Mouse (Mus musculus) left cerebral cortex, postnatal 14 days (tissue): ENCODE data around the gene Hhatl. TPM values are rescaled to one million over a fixed set of nuclear protein-coding genes. Genes with fewer than 3 reads are reported as not detected.

Experiments
- DNase-seq, 2 experiments: peaks; one replicate each; pipeline ENCODE4 v3.0.0; 2021 to 2022; ENCODE audit warnings: low spot score in 2 of 2, mixed read lengths in 1 of 2
- intact Hi-C: fragments of 180-260 bp; cut with DNase I; formaldehyde crosslinking; loops from one replicate; pipeline ENCODE4 v1.15.1; 2025
- long read RNA-seq, 2 experiments: library from polyadenylated mRNA; stranded (forward); transcript quantifications; one replicate each; pipeline ENCODE4 v2.0.0; 2021
- total RNA-seq, 2 experiments: library from RNA; stranded (reverse); gene quantifications; 2 replicates each; pipeline ENCODE4 v1.2.3; 2021

Gene Hhatl
- total RNA-seq, result 1 to 10 TPM; 8.3 to 8.7 TPM
- long read RNA-seq, experiment 1, transcript Hhatl-201 (12 exons, 1,870 nt), result major isoform, 6 of 18 reads
- long read RNA-seq, experiment 1, partial matches to known transcripts, result 3 of 18 reads
- long read RNA-seq, experiment 1, other reads (novel, unspliced or antisense), result 9 of 18 reads
- long read RNA-seq, experiment 2, partial matches to known transcripts, result 6 of 12 reads
- long read RNA-seq, experiment 2, other reads (novel, unspliced or antisense), result 4 of 12 reads

DNA sequence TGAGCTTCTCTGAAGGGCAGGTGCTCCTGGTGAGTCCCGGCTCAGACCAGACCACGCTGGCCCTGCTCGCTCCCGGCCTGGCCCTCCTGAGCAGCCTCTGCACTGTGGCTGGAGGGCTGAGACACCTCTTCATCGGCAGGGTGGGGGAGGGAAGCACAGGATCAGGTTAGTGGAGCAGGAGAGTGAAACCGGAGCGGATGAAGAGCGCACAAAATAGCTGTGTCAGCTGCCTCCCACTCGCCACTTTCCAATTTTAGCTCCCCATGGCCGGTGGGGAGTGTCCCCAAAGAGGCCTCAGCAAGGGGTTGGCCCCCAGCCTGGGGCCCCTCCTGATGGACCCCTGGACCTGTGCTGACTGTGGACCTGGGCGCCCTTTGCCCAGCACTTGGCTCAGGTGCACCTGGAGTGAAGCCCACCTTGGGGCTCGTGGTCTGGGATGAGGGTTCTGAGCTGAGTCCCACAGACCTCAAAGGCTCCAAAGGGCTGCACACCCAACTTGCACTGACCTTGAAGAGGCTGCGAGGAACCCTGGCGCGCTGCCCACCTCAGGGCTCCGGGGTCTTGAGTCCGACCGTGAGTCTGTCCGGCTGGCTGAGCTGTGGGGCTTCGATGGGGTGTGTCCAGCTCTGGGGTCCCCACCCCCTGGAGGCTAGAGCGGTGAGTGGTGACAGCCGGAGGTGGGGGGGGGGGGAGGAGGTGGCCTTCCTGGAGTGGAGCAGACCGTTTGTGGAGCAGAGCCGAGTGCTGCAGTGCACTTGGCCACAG, at the start of gene Hhatl:
Hhatl (minus strand) TSS at position 751 of the 765 bp plus-strand sequence.
- peak in 1 of 2 experiments; percentile 40 for DNase-seq
- intact Hi-C loops, result no loop called here

DNA sequence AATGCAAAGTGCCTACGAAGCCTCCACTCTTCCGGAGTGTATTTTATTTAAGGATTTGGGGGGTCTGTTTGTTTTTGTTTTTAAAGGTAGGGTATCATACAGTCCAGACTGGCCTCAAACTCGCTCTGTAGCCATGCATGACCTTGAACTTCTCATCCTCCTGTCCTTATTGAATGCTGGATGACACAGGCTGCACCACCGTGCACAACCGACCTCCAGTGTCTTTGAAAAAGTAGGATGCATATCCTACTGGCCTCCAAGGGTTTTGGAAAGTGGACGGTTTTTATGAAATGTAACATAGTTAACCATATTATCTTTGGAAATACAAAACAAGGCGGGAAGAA, 47.3 kb upstream of the Hhatl start:
- intact Hi-C loops, result no loop called here
- DNase-seq, result no peak

DNA sequence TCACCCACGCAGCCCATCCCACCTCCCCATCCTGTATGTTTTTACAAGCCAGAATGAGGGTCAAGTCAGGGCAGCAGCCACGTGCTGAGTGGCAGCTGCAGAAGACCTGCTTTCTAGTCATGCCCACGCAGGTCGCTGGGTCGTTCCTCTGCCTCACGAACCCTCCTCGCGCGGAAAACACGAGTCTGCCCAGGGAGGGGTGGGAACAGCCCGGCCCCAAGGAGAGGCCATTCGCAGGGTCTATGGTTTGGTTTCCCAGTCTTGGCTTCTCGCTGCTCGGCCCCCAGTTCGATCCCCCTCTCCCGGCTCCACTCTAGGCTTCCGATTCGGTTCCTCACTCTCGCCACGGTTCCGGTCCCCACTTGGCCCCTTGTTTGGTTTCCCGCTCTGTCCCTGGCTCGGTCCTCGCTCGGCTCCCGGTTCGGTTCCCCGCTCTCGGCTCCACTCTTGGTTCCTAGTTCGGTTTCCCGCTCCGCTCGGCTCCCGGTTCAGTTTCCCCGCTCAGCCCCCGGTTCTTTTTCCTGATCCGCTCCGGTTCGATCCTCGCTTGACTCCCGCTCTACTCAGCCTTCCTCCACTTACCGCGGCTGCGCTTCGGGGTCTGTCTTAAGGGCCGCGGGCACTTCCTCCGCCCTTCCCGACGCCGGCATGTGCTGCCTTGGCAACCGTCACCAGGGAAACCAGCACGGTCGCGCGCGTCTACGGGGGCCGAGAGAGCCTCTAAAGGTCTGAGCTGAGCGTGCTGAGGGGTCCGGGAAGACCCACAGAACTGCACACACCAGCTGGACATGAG, 46.7 kb upstream of the Hhatl start, which contains the start of gene Ccdc13:
Ccdc13 (minus strand) TSS at position 633 of the 793 bp plus-strand sequence.
- DNase-seq, result peak; percentile 88 to 91
- intact Hi-C loops, result no loop called here

DNA sequence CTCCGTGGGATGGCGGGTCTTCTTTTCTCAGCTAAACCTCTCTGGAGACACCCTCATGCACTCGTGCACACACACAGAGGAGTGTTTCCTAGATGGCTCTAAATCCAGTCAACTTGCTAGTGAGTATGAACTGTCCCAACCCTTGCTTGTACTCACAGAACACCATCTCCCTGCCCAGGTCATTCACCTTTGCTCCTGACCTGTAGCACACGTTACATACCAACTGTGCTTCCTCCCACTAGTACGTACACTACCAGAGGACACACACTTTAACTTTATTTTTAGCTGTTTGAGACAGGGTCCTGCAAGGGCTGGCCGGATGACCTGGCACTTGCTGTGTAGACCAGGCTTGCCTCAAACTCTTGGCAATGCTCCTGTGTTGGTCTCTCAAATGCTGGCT, 45.7 kb upstream of the Hhatl start:
- intact Hi-C loops, result no loop called here
- DNase-seq, result no peak

DNA sequence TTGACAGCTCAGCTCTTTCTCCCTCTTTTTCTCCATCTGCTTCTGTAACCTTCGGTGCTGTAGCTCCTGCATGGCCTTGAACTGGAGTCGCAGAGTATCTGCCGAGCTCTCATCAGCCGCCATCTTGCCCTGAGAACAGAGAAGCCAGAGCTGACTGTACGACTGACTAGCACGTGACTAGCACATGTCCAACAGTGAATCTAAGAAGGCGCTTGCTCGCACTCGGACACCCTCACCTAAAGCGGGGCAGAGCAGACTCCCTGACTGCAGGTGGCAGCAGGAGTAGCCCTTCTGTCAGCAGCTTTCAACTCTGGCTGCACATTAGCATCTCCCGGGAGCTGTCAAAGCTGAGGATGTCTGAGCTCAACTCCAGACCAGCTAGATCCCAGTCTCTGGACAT, 41.5 kb upstream of the Hhatl start:
- DNase-seq, result no peak
- intact Hi-C loops, result loop anchor here (5.0 kb wide), 1 partner anchor 43 kb away; no protein-coding TSS in a partner anchor

DNA sequence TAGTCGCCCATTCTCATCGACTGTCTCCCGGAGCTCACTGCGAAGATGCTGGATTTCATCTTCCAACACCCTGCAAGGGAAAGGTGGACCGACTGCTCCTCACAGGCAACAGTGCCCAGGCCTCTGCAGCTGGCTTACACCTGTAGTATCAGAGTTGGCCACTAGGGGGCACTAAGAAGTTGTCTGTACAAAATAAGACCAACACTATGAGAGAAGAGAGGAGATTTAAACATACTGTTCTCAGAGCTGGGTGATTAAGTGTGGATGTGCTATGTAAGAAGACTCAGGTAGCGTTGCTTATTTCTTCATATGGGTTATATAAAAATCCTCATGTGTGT, 38.6 kb upstream of the Hhatl start:
- intact Hi-C loops, result loop anchor here (2.0 to 5.0 kb wide), 2 partner anchors 46 to 72 kb away; partner anchors contain the start of gene Zfp651
- peak; percentile 91 to 94 for DNase-seq

DNA sequence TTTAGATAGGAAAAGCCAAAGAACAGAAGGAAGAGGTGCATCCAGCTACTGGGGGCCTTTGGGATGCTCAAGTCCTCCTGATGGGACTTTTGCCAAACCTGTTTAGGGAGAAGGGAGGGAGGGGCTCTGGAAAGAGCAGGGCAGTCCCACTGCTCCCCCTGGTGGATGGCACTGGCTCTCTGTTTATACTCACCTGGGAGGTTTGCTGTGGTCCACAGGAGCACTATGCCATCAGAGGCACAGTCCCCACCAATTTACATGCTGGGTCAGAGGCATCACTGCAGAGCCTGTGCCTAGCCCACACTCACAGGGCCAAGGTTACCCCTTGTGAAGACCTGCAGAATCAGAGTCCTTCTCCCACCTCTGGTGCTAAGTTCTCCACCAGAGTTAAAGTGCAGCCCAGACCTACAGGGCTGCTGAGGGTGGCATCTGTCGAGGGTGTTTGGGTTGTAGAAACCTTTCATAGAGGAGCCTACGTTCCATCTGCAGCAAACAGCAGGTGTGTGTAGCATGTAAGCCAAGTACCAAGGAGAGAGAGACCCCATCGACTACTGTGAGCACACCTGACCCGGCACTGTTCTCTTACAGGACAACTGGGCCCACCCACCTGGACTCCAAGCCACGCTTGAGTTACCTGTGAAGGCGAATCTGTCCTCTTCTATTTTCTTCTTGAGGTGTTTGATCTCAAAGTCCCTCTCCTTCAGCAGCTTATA, 38.1 kb upstream of the Hhatl start:
- peak in 1 of 2 experiments; percentile 57 for DNase-seq
- intact Hi-C loops, result loop anchor here (2.0 to 5.0 kb wide), 2 partner anchors 47 to 72 kb away; partner anchors contain the start of gene Zfp651

DNA sequence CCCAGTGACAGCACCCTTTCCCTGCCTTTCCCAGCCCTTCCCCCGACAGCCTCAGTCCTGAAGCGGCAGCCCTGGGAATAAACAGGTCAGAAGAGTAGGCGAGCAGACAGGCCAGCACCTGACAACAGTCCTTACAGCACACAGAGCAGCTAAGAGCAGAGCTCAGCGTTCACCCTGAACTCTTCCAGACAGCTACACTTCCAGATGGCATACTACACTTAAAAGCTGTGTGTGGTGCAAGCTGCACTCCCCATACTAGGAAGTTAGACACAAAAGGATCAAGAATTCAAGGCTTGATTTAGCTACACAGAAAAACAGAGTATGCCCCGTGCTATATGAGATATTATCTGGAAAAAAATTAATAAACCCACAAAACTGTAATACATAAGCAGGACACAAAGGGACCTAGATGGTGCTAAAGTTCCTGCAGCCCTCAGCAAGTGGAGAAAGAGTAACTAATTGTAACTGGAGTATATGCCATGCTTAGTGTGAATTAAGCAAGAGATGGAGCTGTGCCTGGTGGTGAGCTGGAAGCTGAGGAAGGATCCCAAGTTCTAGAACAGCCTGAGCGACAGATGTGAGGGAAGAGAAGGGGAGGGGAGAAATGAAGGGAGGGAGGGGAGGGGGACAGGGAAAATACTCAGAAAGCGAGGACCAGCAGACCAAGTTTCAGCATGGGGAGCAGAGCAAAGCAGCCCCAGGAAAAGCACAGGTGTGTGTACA, 37.1 kb upstream of the Hhatl start:
- intact Hi-C loops, result loop anchor here (5.0 kb wide), 1 partner anchor 52 kb away; the partner anchor contains the start of gene Klhl40
- DNase-seq, result no peak

DNA sequence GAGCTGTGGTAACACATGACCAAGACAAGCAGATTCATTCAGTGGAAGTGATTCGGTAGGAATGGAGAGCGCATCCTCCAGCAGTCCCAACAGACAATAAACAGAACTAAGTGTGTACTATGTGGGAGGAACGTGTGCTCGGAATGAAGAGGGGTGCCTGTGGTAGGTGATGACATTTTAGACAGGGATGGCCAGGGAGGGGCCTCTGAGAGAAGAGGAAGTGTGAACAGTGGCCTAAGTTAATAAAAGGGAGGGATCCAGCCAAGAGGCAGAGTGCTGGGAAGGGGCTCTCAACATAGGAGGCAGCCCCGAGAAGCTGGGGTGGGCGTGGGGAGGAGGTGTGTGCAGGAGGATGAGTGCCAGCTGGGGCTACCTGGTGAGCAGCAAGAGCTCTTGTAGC, 36.0 kb upstream of the Hhatl start:
- intact Hi-C loops, result loop anchor here (5.0 kb wide), 1 partner anchor 51 kb away; the partner anchor contains the start of gene Klhl40

DNA sequence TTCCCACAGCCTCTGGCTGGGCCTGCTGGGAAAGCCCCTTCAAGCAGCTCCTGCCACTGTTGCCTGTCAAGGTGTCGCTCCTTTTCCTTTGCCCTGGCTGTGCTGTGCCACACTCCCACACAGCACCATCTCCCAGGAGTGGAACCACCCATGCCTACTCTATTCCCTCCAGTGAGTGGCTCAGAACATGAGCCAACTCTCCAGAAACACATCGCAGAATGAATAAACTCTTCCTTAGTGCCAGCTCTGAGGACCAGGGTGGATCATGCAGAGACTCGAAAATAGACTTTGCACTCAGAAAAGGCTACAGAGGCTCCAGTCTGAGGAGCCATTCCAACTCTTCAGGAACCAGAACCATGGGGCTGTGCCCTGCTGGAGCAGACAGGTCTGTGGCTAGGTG, 34.0 kb upstream of the Hhatl start:
- intact Hi-C loops, result loop anchor here (5.0 kb wide), 1 partner anchor 49 kb away; the partner anchor contains the start of gene Klhl40
- DNase-seq, result peak in 1 of 2 experiments; percentile 32

More for the DNA sequence above, 36.0 kb upstream of the Hhatl start:
- DNase-seq, result no peak

DNA sequence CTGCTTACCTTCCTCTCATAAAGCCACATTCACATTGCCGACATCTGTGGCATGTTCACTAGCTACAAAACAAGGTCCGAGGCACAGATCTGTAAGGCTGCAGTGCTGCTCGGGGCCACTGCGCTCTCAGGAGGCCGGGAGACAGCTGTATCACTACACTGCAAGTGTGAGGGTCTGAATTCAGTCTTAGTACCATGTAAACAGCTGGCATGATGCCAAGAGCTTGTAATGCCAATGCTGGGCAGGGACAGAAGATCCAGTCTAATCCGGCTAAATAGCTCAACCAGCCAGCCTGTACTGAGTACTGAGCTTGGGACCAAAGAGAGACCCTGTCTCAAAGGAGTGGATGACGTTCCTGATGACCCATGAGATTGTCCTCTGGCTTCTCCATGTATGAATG, 31.7 kb upstream of the Hhatl start:
- intact Hi-C loops, result no loop called here
- peak in 1 of 2 experiments; percentile 50 for DNase-seq

DNA sequence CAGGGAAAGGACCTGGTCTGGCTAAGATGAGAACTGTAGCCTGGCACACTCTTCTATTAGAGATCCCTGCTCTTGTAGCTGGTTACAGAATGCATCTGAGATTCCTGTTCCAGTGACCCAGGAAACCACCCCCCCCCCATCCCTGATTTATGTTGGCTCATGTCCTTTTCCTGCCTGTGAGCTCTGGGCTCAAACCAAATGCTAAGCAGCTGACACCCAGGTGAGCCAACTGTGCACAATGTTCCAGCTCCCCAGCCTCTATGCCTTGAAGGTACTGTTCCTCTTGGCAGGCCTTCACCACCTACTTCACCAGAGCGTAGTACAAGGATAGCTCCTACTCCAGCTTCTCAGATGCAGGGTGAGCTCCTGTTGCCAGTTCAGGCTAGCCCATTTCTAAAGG, 30.7 kb upstream of the Hhatl start:
- intact Hi-C loops, result no loop called here
- no peak for DNase-seq

DNA sequence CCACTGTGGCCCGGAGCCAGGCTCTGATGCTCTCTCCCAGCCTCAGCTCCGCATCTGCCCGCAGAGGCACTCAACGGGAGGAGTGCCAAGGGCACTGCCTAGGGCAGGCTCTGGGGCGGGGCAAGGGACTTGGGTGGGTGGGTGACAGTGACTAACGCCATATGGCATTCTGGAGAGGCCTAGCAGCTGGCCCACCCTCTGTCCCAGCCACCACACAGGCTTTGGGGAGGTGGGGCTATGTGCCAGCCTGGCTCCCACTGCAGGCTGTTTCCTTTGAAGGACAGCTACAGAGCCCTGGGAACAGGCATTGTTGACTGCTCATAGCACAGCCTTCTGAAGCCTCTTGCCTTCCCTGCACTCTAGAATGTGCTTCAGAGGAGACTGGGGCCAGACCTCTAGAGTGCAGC, 30.3 kb upstream of the Hhatl start:
- peak; percentile 31 to 70 for DNase-seq
- intact Hi-C loops, result no loop called here

DNA sequence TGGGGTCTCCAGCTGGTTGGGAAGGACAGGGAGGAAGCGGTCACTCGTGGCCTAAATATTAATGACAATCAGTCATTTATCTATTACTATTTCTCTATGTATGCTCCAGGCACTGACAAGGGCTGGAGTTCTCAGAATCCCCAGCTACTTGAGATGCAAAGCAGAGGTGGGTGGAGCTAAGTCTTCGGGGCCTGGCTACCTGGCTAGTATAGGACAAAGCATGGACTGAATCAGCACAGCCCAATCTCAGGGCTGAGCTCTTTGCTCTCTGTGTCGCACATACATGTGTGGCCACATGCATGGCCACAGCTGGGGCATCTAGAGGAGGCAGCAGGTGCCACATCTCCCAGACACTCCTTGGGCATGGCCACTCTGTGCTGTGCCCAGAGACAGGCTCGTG, 28.5 kb upstream of the Hhatl start:
- intact Hi-C loops, result no loop called here
- no peak for DNase-seq

DNA sequence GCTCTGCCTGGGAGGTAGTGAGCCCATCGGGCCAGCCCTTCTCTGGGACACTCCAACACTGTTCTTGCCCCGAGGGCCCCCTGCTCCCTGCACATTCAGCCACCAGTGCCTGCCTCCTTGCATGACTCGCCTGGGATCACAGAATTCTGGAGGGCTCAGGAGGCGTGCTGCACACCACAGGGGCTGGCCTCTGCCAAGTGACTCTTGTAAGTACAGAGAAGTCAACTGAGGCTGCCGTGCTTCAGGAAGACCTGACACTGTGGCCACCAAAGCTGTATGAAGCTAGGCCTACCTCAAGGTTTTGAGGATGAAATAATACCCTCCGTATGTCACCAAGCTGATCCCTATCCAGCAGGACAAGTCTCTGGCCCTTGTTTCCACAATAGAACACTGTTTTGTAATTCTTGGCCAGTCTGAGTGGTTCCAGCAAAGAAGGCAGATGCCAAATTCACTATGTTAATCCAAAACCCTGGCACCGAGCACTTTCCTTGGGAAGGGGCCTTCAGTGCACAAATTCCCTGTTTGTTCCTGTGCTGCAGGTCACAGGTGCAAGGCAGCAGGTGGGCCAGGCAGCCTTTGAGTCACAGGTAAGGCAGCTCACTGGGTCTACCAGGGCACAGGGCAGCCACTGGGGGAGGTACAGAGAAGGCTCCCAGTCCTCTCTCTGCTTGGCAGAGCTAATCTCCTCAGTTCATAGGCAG, 27.6 kb upstream of the Hhatl start:
- intact Hi-C loops, result no loop called here
- DNase-seq, result no peak

DNA sequence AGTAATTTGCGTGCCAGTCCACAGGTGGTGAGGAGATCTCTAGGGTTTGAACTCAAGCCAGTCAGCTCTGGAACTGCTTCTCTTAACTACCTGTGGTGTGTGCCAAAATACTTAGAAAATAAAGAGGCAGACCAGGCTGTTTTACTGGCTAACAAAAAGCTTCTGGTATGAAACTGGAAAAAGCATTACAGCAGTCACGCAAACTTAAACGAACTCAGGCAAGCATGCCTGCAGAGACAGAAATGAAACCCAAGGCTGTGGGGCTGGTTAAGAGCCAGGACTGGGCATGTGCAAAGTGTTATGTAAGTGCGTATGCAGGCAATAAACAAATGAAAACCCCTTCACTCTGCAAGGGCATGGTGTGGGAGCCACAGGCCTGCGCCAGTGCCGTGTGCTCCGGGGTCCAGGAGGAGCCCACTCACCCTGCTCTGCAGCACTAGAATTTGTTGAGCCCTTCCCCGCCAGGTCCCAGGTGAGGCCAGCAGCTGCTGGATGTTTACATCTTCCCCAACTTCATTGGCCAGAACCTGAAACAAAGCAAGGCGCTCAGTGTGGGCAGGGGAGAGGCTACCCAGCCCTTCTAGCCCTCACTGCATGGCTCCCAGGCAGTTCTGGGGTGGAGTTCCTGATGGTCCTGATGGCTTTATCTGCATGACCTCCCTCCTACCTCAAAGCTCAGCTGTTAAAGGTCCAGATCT, 26.9 kb upstream of the Hhatl start:
- DNase-seq, result no peak
- intact Hi-C loops, result no loop called here

DNA sequence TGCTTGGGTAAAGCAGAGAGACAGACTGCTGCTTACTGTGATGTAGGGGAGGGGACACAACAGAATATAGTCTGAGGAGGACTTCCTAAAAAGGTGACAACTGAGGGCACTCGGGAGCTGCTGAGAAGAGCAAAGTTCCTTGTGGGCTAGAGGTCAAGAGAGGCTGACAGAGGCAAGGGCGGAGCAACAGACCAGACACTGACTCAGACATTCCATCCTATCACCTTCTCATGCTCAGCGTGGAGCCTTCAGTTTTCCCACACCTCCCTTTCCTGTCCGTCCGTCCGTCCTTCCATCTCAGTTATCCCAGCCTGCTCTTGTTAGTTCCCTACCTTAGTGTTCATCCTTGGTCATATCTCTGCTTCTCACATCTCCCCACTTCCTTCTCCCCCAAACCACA, 22.9 kb upstream of the Hhatl start:
- no peak for DNase-seq
- intact Hi-C loops, result no loop called here
